Mouse (Mus musculus): Measurements from ENCODE around the gene Itga6.

The Itga6 gene

GRCm38 (mm10) chr2:71730623-71731612, 14.5 kb upstream of the Itga6 start:
- no peak for DNase-seq (ENCODE audit: low read depth, low spot score)

GRCm38 (mm10) chr2:71734792-71735392, 10.5 kb upstream of the Itga6 start:
- no peak for DNase-seq (ENCODE audit: low read depth, low spot score)

- DNase-seq (ENCODE audit: low read depth, low spot score), result no peak
These were observed 9.8 kb upstream of the Itga6 start for GRCm38 (mm10) chr2:71735541-71736159.

- no peak for DNase-seq (ENCODE audit: low read depth, low spot score)
These were observed 9.2 kb upstream of the Itga6 start for GRCm38 (mm10) chr2:71736213-71736612.

GRCm38 (mm10) chr2:71739173-71739860, 6.1 kb upstream of the Itga6 start:
- DNase-seq (ENCODE audit: low read depth, low spot score), result no peak

- DNase-seq (ENCODE audit: low read depth, low spot score), result no peak
These were observed 2.9 kb upstream of the Itga6 start for GRCm38 (mm10) chr2:71742557-71742956.

- no peak for DNase-seq (ENCODE audit: low read depth, low spot score)
These were observed 2.0 kb upstream of the Itga6 start for GRCm38 (mm10) chr2:71743377-71743776.

GRCm38 (mm10) chr2:71744320-71744719, 1.1 kb upstream of the Itga6 start:
- DNase-seq (ENCODE audit: low read depth, low spot score), result no peak

GRCm38 (mm10) chr2:71744861-71745507, 432 bp upstream of the Itga6 start:
- no peak for DNase-seq (ENCODE audit: low read depth, low spot score)

- DNase-seq (ENCODE audit: low read depth, low spot score), result no peak
These were observed 3.0 kb downstream of the Itga6 start for GRCm38 (mm10) chr2:71748451-71748850.

GRCm38 (mm10) chr2:71749367-71750086, 4.1 kb downstream of the Itga6 start:
- DNase-seq (ENCODE audit: low read depth, low spot score), result no peak

GRCm38 (mm10) chr2:71750087-71750453, 4.7 kb downstream of the Itga6 start:
- DNase-seq (ENCODE audit: low read depth, low spot score), result no peak

GRCm38 (mm10) chr2:71751336-71751735, 5.9 kb downstream of the Itga6 start:
- DNase-seq (ENCODE audit: low read depth, low spot score), result no peak

GRCm38 (mm10) chr2:71751863-71752262, 6.4 kb downstream of the Itga6 start:
- peak; percentile 9 for DNase-seq (ENCODE audit: low read depth, low spot score)

GRCm38 (mm10) chr2:71752383-71752782, 7.0 kb downstream of the Itga6 start:
- DNase-seq (ENCODE audit: low read depth, low spot score), result no peak

- no peak for DNase-seq (ENCODE audit: low read depth, low spot score)
These were observed 7.7 kb downstream of the Itga6 start for GRCm38 (mm10) chr2:71753161-71753560.

GRCm38 (mm10) chr2:71755748-71756147, 10.3 kb downstream of the Itga6 start:
- peak; percentile 33 for DNase-seq (ENCODE audit: low read depth, low spot score)

GRCm38 (mm10) chr2:71757098-71757497, 11.7 kb downstream of the Itga6 start:
- DNase-seq (ENCODE audit: low read depth, low spot score), result peak; percentile 27

- DNase-seq (ENCODE audit: low read depth, low spot score), result no peak
These were observed 13.4 kb downstream of the Itga6 start for GRCm38 (mm10) chr2:71758591-71759531.

GRCm38 (mm10) chr2:71760091-71760490, 14.7 kb downstream of the Itga6 start:
- DNase-seq (ENCODE audit: low read depth, low spot score), result no peak
